Mouse (Mus musculus): ENCODE measurements around the gene Rgs16.
A peak's percentile ranks its signal among the peaks of the same experiment; 100 is the strongest.

Rgs16 gene

GRCm38 (mm10) chr1:153720935-153721334, 19.2 kb upstream of the Rgs16 start:
- no peak for DNase-seq (ENCODE audit: inconsistent ontology term)

- no peak for DNase-seq (ENCODE audit: inconsistent ontology term)
Measured at GRCm38 (mm10) chr1:153721565-153722310, 18.4 kb upstream of the Rgs16 start.

- no peak for DNase-seq (ENCODE audit: inconsistent ontology term)
Measured at GRCm38 (mm10) chr1:153723426-153723825, 16.7 kb upstream of the Rgs16 start.

GRCm38 (mm10) chr1:153726636-153727035, 13.5 kb upstream of the Rgs16 start:
- DNase-seq (ENCODE audit: inconsistent ontology term) = no peak

GRCm38 (mm10) chr1:153729806-153730205, 10.3 kb upstream of the Rgs16 start:
- DNase-seq (ENCODE audit: inconsistent ontology term) = no peak

GRCm38 (mm10) chr1:153730671-153731070, 9.5 kb upstream of the Rgs16 start:
- peak; percentile 73 for DNase-seq (ENCODE audit: inconsistent ontology term)

GRCm38 (mm10) chr1:153733181-153733580, 7.0 kb upstream of the Rgs16 start:
- DNase-seq (ENCODE audit: inconsistent ontology term) = no peak

- no peak for DNase-seq (ENCODE audit: inconsistent ontology term)
Measured at GRCm38 (mm10) chr1:153734866-153735265, 5.3 kb upstream of the Rgs16 start.

GRCm38 (mm10) chr1:153736096-153736495, 4.1 kb upstream of the Rgs16 start:
- peak; percentile 70 for DNase-seq (ENCODE audit: inconsistent ontology term)

GRCm38 (mm10) chr1:153737101-153738085, 2.8 kb upstream of the Rgs16 start:
- DNase-seq (ENCODE audit: inconsistent ontology term) = peak; percentile 89

- no peak for DNase-seq (ENCODE audit: inconsistent ontology term)
Measured at GRCm38 (mm10) chr1:153739437-153740015, 623 bp upstream of the Rgs16 start.

GRCm38 (mm10) chr1:153740775-153741400, 739 bp downstream of the Rgs16 start:
- DNase-seq (ENCODE audit: inconsistent ontology term) = peak; percentile 57

- peak; percentile 48 for DNase-seq (ENCODE audit: inconsistent ontology term)
Measured at GRCm38 (mm10) chr1:153741551-153742316, 1.6 kb downstream of the Rgs16 start.

GRCm38 (mm10) chr1:153742374-153743155, 2.4 kb downstream of the Rgs16 start:
- DNase-seq (ENCODE audit: inconsistent ontology term) = peak; percentile 83

GRCm38 (mm10) chr1:153746119-153746670, 6.0 kb downstream of the Rgs16 start:
- DNase-seq (ENCODE audit: inconsistent ontology term) = peak; percentile 71

- peak; percentile 85 for DNase-seq (ENCODE audit: inconsistent ontology term)
Measured at GRCm38 (mm10) chr1:153746728-153747127, 6.6 kb downstream of the Rgs16 start.

GRCm38 (mm10) chr1:153747861-153748530, 7.8 kb downstream of the Rgs16 start:
- no peak for DNase-seq (ENCODE audit: inconsistent ontology term)

GRCm38 (mm10) chr1:153748549-153748948, 8.4 kb downstream of the Rgs16 start:
- DNase-seq (ENCODE audit: inconsistent ontology term) = peak; percentile 61

- DNase-seq (ENCODE audit: inconsistent ontology term) = peak; percentile 91
Measured at GRCm38 (mm10) chr1:153749211-153749801, 9.2 kb downstream of the Rgs16 start, which contains the start of gene Rnasel. Gene Rnasel, plus strand, starts transcription at chr1:153749426.
